Mouse (Mus musculus): ENCODE measurements around the gene Dlg2. TPM values are rescaled to one million over a fixed set of nuclear protein-coding genes. Genes with fewer than 3 reads are reported as not detected.

Dlg2 gene
- total and polyA plus RNA-seq, 2 experiments from 2014 or later, result 26.3 to 169 TPM

GRCm38 (mm10) chr7:91208083-91208852 lies 731.8 kb downstream of the Dlg2 start:
- ATAC-seq, result peak; percentile 96
- Histone ChIP-seq H3K27me3 (ENCODE audit: insufficient read depth, low read length) (no peaks in the 10 kb centered on the region), H3K4me1 (ENCODE audit: insufficient read depth) (peaks cover 4% of the 10 kb centered on the region; the same call in 1 of the 2 replicates), H3K4me2 (ENCODE audit: low read depth) (peak overlapping the region; percentile 6; the same call in 1 of the 2 replicates), H3K9me3 (ENCODE audit: low read length) (no peaks in the 10 kb centered on the region), H3K27ac (ENCODE audit: low read depth, low read length) (peak overlapping the region; percentile 74), H3K4me3 (ENCODE audit: low read depth, low read length) (no peak overlapping the region), H3K9ac (no peak overlapping the region), H3K36me3 (ENCODE audit: insufficient read depth) (no peaks in the 10 kb centered on the region)
- peak; percentile 84 for DNase-seq
- 24% methylated on average over 5 of the region's 5 CpGs for WGBS
- no peak for TF ChIP-seq CTCF (IDR thresholded peaks at IDR 0.05; ENCODE audit: low read depth)

- Histone ChIP-seq H3K4me3 (ENCODE audit: low read depth, low read length) (no peak overlapping the region), H3K9ac (no peak overlapping the region), H3K4me2 (ENCODE audit: low read depth) (no peak overlapping the region), H3K27me3 (ENCODE audit: insufficient read depth, low read length) (no peaks in the 10 kb centered on the region), H3K27ac (ENCODE audit: low read depth, low read length) (peak overlapping the region; percentile 74), H3K36me3 (ENCODE audit: insufficient read depth) (no peaks in the 10 kb centered on the region), H3K9me3 (ENCODE audit: low read length) (no peaks in the 10 kb centered on the region), H3K4me1 (ENCODE audit: insufficient read depth) (peaks cover 4% of the 10 kb centered on the region; the same call in 1 of the 2 replicates)
- ATAC-seq (peak; percentile 5), DNase-seq (peak; percentile 51)
- no peak for TF ChIP-seq CTCF (IDR thresholded peaks at IDR 0.05; ENCODE audit: low read depth)
- 57% methylated on average over 6 of the region's 6 CpGs for WGBS
Observed at GRCm38 (mm10) chr7:91208973-91209372, 732.5 kb downstream of the Dlg2 start.

GRCm38 (mm10) chr7:91212236-91212635 lies 735.8 kb downstream of the Dlg2 start:
- ATAC-seq (no peak), DNase-seq (no peak)
- TF ChIP-seq CTCF (IDR thresholded peaks at IDR 0.05; ENCODE audit: low read depth), result no peak
- Histone ChIP-seq H3K9me3 (ENCODE audit: low read length) (no peaks in the 10 kb centered on the region), H3K4me2 (ENCODE audit: low read depth) (no peak overlapping the region), H3K4me3 (ENCODE audit: low read depth, low read length) (no peak overlapping the region), H3K27me3 (ENCODE audit: insufficient read depth, low read length) (no peaks in the 10 kb centered on the region), H3K9ac (no peak overlapping the region), H3K4me1 (ENCODE audit: insufficient read depth) (peaks cover 7% of the 10 kb centered on the region; the same call in 1 of the 2 replicates), H3K36me3 (ENCODE audit: insufficient read depth) (no peaks in the 10 kb centered on the region), H3K27ac (ENCODE audit: low read depth, low read length) (no peak overlapping the region)
- WGBS, result 43% methylated on average over 1 of the region's 1 CpGs

GRCm38 (mm10) chr7:91214921-91215320 lies 738.4 kb downstream of the Dlg2 start:
- Histone ChIP-seq H3K36me3 (ENCODE audit: insufficient read depth) (no peaks in the 10 kb centered on the region), H3K27me3 (ENCODE audit: insufficient read depth, low read length) (no peaks in the 10 kb centered on the region), H3K4me3 (ENCODE audit: low read depth, low read length) (no peak overlapping the region), H3K27ac (ENCODE audit: low read depth, low read length) (no peak overlapping the region), H3K9me3 (ENCODE audit: low read length) (no peaks in the 10 kb centered on the region), H3K4me1 (ENCODE audit: insufficient read depth) (0 out of 2 replicates have a peak, but pooled peaks cover 7% of the 10 kb centered on the region), H3K9ac (no peak overlapping the region), H3K4me2 (ENCODE audit: low read depth) (no peak overlapping the region)
- no peak for ATAC-seq
- WGBS, result 35% methylated on average over 1 of the region's 1 CpGs
- no peak for TF ChIP-seq CTCF (IDR thresholded peaks at IDR 0.05; ENCODE audit: low read depth)
- DNase-seq, result no peak

- WGBS, result 47% methylated on average over 7 of the region's 7 CpGs
Observed at GRCm38 (mm10) chr7:91218321-91218987, 742.0 kb downstream of the Dlg2 start.

GRCm38 (mm10) chr7:91226442-91226841 lies 750.0 kb downstream of the Dlg2 start:
- 0 out of 2 replicates have a peak overlapping the region, but pooled peaks have one; percentile 4 for H3K4me2 ChIP-seq (ENCODE audit: low read depth)
- peak; percentile 62 for ATAC-seq
- no peak overlapping the region for H3K27ac ChIP-seq (ENCODE audit: low read depth, low read length)
- no peaks in the 10 kb centered on the region for H3K9me3 ChIP-seq (ENCODE audit: low read length)
- under 1% methylated on average over 5 of the region's 5 CpGs for WGBS
- no peak overlapping the region for H3K4me3 ChIP-seq (ENCODE audit: low read depth, low read length)
- no peaks in the 10 kb centered on the region for H3K36me3 ChIP-seq (ENCODE audit: insufficient read depth)
- peak; percentile 93 for TF ChIP-seq CTCF (IDR thresholded peaks at IDR 0.05; ENCODE audit: low read depth)
- no peak overlapping the region for H3K9ac ChIP-seq
- DNase-seq, result peak; percentile 92
- peaks cover 3% of the 10 kb centered on the region; the same call in 1 of the 2 replicates for H3K4me1 ChIP-seq (ENCODE audit: insufficient read depth)
- no peaks in the 10 kb centered on the region for H3K27me3 ChIP-seq (ENCODE audit: insufficient read depth, low read length)

More at GRCm38 (mm10) chr7:91218321-91218987, 742.0 kb downstream of the Dlg2 start:
- no peak overlapping the region for H3K9ac ChIP-seq
- no peak for ATAC-seq
- no peaks in the 10 kb centered on the region for H3K27me3 ChIP-seq (ENCODE audit: insufficient read depth, low read length)
- no peak for TF ChIP-seq CTCF (IDR thresholded peaks at IDR 0.05; ENCODE audit: low read depth)
- H3K4me1 ChIP-seq (ENCODE audit: insufficient read depth), result 0 out of 2 replicates have a peak, but pooled peaks cover 7% of the 10 kb centered on the region
- no peak overlapping the region for H3K27ac ChIP-seq (ENCODE audit: low read depth, low read length)
- no peaks in the 10 kb centered on the region for H3K9me3 ChIP-seq (ENCODE audit: low read length)
- H3K4me3 ChIP-seq (ENCODE audit: low read depth, low read length), result no peak overlapping the region
- DNase-seq, result no peak
- no peaks in the 10 kb centered on the region for H3K36me3 ChIP-seq (ENCODE audit: insufficient read depth)
- H3K4me2 ChIP-seq (ENCODE audit: low read depth), result no peak overlapping the region

GRCm38 (mm10) chr7:91241718-91242117 lies 765.2 kb downstream of the Dlg2 start:
- no peak for TF ChIP-seq CTCF (IDR thresholded peaks at IDR 0.05; ENCODE audit: low read depth)
- WGBS, result 52% methylated on average over 4 of the region's 4 CpGs
- no peaks in the 10 kb centered on the region for H3K36me3 ChIP-seq (ENCODE audit: insufficient read depth)
- ATAC-seq, result no peak
- H3K4me1 ChIP-seq (ENCODE audit: insufficient read depth), result no peaks in the 10 kb centered on the region
- no peak for DNase-seq
- no peak overlapping the region for H3K4me3 ChIP-seq (ENCODE audit: low read depth, low read length)
- H3K27ac ChIP-seq (ENCODE audit: low read depth, low read length), result no peak overlapping the region
- H3K4me2 ChIP-seq (ENCODE audit: low read depth), result no peak overlapping the region
- no peaks in the 10 kb centered on the region for H3K9me3 ChIP-seq (ENCODE audit: low read length)
- no peaks in the 10 kb centered on the region for H3K27me3 ChIP-seq (ENCODE audit: insufficient read depth, low read length)
- H3K9ac ChIP-seq, result no peak overlapping the region
